Mouse (Mus musculus): ENCODE measurements at regions not wholly inside any gene's neighbourhood (a gene's known extent, or its start where the extent isn't known, plus 50 kb on each side); places are given as distances from the start of the nearest gene placed in this dataset.

DNA sequence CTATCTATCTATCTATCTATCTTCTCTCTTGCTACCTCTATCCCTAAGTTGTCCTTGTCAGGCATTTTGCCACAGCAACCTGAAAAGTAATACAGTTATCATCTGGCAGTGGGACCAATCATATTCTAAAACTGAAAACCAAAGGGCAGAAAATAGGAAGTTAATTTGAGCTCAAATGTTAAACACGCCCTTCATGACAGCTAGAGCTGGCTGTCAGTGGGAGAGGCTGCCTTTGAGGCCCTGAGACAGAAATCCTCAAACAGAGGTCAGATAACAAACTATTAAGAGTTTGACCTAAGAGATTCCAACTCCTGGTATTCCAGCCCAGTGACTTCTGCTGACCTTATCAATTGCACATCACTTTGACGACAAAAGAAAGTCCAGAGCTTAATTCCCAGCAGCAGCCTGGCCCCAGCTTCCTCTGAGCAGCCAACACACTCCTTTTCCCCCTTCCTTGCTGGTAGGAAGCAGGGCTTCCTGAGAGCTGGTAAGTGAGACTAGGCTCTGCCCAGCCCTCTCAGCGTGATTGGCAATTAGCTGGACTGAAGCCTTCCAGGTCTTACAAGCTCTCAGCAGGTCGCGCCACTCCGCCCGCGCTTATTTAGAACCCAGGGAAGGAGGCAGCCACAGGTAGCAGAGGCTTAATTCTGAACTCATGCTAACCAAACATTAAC is 250.0 kb downstream of the Sec61b start:
- peak; percentile 75 for DNase-seq (ENCODE audit: low read depth, low spot score)

DNA sequence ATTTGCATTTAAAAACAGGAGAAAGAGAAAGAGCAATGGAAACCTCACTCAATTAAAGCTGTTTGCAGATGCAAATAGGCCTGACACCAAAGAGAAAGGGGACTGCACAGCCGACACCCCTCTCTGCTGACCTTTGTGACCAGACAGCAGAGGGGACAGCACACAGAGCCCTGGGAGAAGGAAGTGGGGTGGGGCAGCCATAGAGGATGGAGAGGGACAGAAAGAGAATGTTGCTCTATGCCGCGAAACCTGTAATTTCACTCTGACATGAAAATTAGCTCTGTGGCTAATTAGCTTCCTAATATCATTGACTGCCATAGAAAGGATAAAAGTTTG is 250.5 kb downstream of the Sec61b start:
- no peak for DNase-seq (ENCODE audit: low read depth, low spot score)

DNA sequence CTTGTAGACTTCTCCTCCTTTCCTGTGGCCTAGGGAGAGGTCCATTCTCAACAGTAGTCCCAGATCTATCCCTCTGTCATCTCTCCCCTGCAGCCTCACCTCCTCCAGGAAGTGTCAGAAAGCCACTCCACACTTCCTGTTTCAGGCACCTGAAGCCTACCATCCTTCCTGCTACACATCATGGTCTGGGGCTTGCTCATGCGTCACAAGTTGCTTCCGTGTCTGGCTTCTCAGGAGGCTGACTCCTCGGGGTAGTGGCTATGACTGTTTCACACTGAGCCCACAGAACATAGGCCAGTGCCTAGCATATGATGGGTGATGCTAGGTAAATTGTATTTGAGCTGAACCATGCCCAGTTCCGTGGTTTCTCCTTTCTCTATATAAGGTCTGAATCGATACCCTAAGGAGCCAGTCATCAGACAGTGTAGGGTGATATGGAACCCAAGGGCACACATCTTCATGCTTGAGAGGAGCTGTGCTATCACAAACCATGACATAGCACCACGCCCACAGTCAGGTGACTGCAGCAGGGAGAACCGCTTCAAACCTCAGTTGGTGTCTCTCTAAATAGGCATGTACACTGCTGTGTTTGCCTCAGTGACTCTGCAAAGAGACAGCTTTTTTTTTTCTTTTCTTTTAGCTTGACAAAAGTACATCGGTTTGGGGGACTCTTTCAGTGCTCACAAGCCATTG is 272.2 kb downstream of the Sec61b start:
- DNase-seq (ENCODE audit: low read depth, low spot score) = no peak

DNA sequence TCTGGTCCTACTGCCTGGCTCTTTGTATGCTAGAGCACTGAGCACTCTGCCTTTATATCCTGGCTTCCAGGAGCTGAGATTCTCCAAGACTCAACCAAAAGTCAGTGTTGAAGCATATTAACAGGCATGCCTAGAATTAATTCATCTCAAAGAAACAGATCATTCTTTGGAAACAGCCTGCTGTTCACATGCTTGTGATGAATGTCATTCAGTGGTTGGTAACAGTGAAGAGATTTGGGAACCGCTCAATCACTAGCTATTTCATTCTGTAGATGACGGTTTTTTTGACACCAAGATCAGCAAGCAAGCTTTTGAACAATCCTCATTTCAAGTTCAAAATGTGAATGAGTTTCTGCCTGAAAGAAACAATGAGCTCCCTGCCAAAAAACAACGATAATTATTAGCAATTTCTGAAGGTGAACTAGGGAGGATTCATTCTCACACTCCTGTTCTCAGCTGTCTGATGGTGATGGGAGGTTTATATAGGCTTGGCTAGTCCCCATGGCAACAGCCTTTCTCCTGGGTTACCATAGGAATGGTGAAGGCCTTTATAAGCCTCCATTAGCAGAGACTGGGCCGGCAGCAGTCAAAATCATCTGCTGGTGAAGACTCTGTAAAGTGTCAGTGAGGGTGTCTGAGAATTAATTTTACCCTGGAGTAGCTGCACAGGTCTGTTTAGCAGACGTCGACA is 272.6 kb upstream of the Nr4a3 start:
- peak; percentile 59 for DNase-seq (ENCODE audit: low read depth, low spot score)

DNA sequence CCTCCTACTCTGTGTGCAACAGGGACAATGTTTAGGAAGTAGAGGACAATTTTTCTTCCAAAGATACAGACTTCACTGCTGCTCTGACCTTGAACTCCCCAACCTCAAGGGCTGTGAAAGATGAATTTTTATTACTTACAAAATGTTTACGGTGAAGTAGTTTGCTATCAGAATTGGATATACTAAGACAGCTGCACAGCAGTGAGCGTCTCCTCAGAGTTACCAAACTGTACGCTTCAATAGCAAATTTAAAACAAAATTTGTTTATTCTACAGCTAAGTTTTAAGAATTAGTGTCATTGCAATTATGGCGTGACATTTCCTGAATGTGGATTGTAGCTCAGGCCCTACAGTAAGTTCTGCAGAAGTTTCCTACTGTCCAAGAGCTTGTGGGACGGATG is 270.3 kb upstream of the Nr4a3 start:
- DNase-seq (ENCODE audit: low read depth, low spot score) = no peak

DNA sequence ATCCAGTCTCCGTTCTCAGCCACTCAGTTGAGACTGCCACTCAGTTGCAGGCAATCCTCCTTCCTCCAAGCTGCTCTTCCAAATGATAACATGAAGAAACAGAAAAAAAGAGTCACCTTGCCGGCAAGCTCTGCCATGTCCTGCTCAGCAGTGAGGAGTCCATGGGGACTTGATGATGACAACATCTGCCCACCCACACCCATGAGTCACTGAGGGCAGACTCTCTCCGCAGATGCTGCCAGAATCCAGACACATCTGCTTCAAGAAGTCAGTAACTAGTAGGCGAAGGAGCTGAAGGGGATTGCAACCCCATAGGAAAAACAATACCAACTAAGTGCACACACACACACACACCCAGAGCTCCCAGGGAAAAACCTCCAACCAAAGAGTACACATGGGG is 263.9 kb upstream of the Nr4a3 start:
- DNase-seq (ENCODE audit: low read depth, low spot score) = peak; percentile 55

DNA sequence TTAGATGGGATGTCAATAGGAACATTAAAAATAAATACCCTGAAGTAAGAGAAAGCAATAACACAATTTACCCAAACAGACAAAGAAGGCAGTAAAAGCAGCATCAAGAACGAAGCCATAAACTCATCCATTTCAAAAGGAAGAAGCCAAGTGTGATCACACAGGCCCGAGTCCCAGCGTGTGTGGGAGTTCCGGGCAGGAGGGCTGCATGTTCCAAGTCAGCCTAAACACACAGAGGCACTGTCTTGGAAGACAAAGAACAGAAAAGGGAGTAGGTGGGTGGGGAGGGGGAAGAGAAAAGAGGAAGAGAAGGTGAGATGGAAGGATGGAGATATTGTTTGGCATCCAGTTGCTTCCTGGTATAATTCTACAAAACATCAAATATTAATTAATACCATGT is 248.0 kb upstream of the Nr4a3 start:
- DNase-seq (ENCODE audit: low read depth, low spot score) = peak; percentile 41

DNA sequence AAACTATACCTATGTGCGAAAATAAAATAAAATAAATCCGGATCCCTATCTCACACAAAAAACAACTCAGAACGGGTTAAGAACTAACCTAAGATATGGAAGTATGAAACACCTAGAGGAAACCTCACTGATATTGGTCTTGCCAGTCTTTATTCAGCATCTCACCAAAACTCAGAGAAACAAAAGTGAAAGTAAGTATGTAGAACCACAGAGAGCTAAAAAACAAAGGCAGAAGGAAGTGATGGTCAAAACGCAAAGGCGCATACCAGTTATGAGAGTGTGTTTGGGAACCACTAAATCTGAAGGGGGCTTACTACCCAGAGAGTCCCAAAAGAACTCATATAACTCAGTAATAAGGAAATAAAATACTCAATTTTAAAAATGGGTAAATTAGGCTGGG is 245.8 kb upstream of the Nr4a3 start:
- no peak for DNase-seq (ENCODE audit: low read depth, low spot score)

DNA sequence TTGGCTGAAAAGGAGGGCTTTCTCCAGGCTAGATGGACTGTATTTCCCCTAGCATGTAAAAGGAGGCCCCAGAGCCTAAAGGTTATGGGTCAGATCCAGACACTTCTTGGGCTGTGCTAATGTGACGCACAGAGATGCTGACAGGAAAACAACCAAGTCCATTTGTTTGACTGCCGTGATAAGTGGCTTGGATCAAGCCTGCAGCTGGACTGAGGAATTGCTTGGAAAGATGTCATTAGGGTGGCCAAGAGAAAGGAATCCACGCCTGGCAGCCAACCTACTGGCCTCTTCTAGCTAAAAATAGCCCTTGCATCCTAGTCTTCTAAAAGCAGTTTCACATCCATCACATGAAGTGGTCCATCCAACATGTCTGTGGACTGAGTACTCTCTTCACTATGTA is 241.8 kb upstream of the Nr4a3 start:
- no peak for DNase-seq (ENCODE audit: low read depth, low spot score)

DNA sequence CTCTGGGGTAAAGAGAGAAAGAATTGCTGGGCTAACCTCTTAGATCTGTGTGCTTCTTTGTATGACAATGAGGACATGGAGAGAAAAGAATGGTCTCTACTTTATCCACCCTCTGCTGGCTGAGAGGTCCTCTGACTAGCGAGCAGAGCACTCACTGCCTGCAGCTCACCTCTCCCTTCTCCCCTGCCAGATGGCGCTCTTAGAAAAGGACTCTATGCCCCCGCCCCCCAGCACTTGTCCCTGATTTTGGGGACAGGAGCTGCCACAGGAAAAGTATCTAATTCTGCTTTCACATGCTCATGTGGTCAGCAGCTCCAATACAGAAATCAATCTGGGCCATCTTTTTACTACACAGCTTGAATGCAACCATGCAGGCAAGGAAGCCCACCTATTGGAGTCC is 237.1 kb upstream of the Nr4a3 start:
- peak; percentile 68 for DNase-seq (ENCODE audit: low read depth, low spot score)

DNA sequence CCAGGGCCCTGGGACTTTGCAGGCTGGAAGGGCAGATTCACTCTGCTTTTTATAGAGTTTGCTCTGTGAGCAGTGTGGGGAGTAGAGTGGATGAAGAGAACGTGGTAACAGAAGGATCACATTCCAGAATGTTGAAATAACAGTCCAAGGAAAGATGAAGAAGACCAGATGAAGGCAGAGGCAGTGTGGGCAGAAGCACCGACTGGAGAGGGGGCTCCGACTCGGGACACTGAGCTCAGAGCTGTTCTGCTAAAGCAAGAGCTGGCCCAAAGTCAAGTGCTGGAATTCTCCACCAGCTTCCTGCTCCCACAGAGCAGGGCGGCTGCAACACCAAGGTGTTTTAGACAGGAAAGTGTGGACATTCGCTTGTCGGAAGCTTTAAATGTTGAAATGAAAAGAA is 230.9 kb upstream of the Nr4a3 start:
- DNase-seq (ENCODE audit: low read depth, low spot score) = peak; percentile 68

DNA sequence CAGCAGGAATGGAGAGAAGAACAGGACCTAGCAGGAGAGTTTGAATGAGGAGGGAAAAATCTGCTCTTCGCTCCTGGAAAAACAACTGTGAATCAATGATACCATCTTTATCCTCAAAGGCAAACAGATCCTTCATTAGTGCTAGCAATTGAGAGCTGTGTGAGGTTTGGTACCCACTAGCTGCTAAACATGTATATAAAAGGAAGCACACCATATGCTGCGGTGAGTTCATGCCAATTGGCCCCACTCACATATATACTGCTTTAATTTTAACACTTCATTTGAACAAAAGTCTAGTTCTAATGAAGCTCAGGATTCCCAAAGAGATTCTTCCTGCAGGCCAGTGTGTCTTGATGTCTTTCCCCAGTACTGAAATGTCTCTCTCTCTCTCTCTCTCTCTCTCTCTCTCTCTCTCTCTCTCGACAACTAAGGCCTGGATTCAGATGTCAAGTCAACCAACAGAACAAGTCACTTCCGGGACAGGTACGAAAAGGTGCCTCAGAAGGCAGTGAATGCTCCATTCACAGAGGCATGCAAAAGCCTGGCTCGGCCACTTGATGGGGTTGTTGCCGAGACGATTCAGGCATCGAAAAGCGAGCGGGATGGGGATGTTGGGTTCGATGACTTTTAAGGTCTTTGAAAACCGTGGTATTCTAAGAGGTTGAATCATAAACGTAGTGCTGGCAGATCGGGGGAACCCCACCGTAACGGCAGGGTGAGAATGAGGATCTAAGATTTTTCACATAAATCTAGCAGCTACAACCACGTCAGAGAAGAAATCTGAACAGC is 226.4 kb upstream of the Nr4a3 start:
- peak; percentile 75 for DNase-seq (ENCODE audit: low read depth, low spot score)

DNA sequence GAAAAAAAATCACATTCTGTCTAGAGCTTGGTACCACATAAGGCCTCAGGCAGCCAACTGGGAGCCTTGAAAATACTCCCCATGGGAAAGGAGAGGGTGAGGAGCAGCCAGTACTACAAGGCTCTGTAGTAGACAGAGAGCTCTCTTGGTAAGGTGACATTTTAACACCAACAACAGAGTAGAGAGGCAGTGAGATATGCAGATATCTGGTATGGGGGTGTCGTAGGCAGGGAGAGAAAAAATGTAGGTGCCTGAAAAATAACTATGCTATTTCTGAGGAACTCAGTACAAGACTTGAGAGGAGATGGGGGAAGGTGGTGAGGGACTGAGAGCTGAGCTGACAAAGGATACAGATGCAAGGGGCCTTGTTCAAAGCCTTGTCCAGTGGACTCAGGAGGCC is 224.4 kb upstream of the Nr4a3 start:
- peak; percentile 69 for DNase-seq (ENCODE audit: low read depth, low spot score)

DNA sequence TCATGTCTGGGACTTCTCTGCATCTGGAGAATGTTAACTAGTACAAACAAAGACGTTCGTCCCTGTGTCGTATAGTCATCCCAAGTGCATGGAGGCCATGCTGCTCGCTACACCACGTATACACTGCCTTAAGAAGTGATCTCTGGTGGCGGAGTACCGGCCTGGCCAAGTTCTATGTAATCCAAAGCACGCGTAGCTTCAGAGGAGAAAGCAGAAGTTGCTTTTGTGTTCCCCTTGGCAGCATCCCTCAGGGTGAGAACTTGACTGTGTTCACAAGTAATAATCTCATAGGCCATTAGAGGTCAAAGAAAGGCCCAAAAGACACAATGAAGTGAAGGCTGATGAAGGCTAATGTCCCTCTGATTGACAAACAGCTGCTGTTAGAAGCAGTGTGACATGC is 221.7 kb upstream of the Nr4a3 start:
- no peak for DNase-seq (ENCODE audit: low read depth, low spot score)

DNA sequence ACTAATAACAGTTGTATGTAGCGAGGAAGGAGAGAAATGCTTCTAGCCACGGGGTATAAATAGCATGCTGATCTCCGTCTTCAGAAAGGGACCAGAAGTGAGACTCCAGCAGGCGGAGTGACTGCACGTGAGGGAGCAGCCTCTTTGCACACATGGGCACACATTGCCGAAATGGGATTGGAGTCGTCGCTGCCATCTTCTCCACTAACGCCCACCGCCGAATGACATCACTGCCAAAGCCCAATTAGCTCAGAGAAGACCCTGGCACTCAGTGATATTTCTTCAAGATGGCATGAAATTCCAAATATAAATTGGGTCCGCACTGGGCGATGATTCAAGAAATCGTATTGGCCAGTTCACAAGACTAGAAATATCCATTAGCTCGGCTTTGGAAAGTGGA is 220.9 kb upstream of the Nr4a3 start:
- peak; percentile 36 for DNase-seq (ENCODE audit: low read depth, low spot score)

DNA sequence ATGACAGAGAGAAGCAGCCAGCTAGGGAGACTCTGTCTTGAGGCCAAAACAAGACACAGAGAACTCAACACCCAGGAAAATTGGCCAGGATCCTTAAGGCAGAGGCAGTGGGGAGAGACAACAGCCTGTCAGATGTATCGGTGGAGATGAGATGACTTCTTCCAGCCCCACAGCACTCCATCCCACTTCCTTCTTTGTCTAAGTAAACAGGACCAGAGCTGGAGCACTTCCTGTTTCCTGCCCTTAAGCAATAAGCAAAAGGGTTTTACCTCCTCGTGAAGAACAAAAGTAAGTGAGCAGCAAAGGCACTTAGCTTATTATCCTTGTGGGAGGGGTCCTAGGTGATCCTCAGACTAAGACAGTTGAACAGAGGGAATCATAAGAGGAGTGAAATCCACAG is 212.0 kb upstream of the Nr4a3 start:
- no peak for DNase-seq (ENCODE audit: low read depth, low spot score)

DNA sequence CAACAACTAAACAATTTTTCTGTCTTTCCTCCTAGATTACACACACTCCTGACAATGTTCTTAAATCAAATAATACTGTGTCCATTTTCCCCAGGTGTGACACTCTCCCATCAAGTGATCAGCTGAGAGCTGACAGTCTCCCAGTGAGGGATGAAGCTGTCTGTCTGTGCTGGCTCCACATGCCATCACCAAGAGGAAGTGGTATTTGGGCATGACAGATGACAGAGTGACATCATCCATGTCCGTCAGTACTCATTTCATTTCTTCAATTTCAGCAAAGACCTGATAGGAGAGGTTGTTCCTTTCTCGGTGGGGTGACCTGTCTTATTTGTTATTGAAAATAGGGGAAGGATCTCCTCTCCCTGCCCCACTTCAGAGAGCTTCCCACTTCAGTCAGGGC is 206.5 kb upstream of the Nr4a3 start:
- DNase-seq (ENCODE audit: low read depth, low spot score) = no peak

DNA sequence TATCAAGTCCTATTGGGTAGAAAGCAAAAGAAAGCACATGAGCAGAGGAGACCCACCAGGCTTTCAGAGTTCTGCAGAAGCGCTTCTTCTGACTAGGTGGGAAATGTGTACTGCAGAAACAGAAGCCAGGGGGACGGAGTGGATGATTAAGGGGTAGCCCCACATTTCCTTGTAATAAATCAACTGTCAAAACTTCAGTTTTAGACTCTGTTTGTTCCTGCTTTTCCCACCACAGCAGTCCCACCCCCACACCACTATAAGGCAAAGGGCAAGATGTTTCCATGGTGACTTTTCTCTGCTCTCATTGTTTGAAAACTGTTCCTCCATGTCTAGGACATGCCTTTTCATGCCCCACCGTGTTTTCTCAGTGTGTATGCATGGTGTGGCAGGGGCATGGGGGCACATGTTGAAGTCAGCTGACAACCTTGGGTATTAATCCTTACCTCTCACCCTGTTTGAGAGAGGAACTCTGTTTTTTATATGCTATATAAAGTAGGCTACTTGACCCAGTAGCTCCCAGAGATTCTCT is 202.8 kb upstream of the Nr4a3 start:
- no peak for DNase-seq (ENCODE audit: low read depth, low spot score)

DNA sequence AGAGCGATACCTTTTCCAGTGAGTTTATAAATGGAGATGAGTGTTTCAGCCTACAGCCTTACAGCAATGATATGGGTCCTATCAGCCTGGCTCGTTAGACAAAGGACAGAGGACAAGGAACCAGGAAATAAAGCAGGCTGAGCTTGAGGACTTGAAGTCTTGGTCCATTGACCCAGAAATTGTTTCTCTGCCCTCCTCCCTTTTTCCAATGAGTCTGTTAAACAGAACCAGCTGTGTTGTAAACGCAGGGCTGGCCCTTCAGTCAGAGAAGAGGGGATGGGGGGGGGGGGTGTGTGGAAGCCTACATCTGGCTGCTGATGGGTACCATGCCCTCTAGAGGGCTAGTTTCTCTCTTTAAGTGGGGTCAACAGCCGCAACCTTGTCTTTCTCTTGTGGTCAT is 199.7 kb upstream of the Nr4a3 start:
- no peak for DNase-seq (ENCODE audit: low read depth, low spot score)

DNA sequence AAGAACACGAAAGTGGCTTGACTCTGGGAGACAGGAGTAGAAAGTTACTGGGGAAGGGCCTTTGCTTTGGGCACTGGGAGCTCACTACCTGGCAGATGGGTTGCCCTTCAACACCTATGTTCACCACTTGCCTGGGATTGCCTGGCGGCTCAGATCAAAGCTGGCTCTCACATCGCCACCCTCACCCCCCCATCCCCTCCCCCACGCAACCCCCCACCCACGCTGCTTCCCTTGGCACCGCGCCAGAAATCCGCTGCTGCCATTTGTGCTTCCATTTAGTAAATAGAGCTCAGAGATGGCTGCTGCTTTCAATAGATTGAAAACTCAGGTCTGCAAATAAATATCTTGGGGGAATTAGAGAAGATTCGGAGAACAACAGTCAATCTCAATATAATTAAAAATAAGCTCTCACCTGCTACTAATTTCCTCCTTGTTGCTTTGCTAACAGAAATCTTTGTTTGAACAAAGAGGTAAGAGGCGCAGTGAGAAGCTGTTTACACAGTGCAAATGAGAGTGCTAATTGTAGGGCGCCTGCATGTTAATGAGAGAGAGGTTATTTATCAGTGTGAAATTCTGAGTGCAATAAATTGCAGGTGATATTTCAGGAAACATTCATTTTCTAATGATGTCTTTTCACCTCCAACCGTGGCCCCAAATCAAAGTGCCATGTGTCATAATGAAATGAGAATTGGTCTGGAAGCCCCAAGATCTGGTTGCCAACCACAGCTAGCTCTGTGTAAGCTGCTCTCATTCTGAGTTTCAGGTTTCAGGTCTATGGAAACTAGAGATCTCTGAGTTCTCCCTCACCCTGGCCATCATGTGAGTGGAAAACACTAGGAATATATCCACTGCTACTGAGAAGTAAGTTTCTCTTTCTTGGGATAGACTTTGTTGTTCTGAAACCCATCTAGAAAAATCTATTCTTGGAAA is 198.3 kb upstream of the Nr4a3 start:
- DNase-seq (ENCODE audit: low read depth, low spot score) = peak; percentile 11

DNA sequence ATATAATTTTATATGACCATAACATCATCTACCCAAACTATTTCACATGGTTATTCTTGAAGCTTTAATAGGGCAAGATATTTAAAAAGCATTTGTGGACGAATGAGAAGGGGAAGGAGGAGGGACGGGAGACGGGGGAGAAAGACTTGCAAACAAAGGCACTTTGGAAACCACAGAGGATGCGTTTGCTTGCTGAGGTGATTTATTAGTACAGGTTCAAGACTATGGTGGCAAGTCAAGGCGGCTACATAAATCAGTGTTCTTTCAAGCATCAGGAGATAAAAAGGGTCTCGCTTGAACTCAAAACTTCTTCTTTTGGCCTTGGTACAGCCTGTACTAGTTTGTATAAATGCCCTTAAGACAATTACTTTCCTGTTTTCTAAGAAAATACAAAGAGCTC is 183.8 kb upstream of the Nr4a3 start:
- DNase-seq (ENCODE audit: low read depth, low spot score) = no peak
